Mouse (Mus musculus): ENCODE results near the gene Zfp444. TPM values are rescaled to one million over a fixed set of nuclear protein-coding genes. Genes with fewer than 3 reads are reported as not detected.
A peak's percentile ranks its signal among the peaks of the same experiment; 100 is the strongest.

The Zfp444 gene
- 71.2 and 71.5 TPM in 2 replicates for polyA plus RNA-seq (2014; fragmentation: Nextera tagmentation; extraction: Ambion mirVana)

DNA sequence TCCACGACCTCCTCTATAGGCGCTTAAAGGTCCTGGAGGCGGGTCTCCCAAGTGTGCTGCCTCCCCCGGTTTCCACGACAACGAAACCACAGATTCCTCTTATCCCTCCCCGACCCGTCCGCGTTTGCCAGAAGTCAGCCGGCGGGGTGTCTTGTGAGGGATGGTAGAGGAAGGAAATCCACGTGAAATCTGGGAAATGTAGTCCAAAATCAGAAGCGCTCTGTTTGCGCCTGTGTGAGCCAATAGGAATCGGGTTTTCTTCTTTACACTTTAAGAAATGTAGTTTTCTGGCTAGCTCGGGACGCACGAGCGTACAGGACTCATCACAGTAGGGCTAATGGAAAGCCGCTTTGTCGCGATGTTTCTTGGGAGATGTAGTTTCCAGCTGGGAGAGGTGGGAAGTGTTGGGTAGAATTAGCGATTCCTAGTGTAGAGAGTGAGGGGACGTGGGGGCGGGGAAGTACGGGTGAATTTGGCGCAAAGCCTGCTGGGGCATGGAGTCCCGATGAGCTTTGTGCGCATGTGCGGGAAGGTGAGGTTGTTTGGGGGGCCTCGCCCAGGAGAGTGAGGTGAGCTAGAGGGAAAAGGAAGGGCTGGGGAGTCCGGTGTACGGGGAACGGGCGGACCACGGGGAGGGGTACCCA is at the start of gene Zfp444:
Gene Zfp444 (plus strand): TSS at position 221 of the 644 bp plus-strand sequence.
- DNase-seq (ENCODE audit: low spot score) (peak; percentile 96), ATAC-seq (ENCODE audit: insufficient read depth, low FRiP score, low TSS enrichment) (peak; percentile 97)
- Histone ChIP-seq H3K27ac (ENCODE audit: low read depth, low read length) (peak within 1 kb of the TSS; percentile 69), H3K27me3 (ENCODE audit: control insufficient read depth, insufficient read depth, low read length) (no peaks in the 10 kb centered on the region), H3K9me3 (ENCODE audit: control insufficient read depth, low read length) (no peaks in the 10 kb centered on the region), H3K4me3 (ENCODE audit: low read depth, low read length) (peak within 1 kb of the TSS; percentile 72), H3K4me2 (ENCODE audit: low read depth) (peak within 1 kb of the TSS; percentile 80), H3K9ac (ENCODE audit: low read length) (peak within 1 kb of the TSS; percentile 71), H3K36me3 (ENCODE audit: control insufficient read depth, insufficient read depth, low read length) (no peaks in the 10 kb centered on the region; the same call in 1 of the 2 replicates), H3K4me1 (ENCODE audit: control insufficient read depth, insufficient read depth, low read length) (peaks cover 3% of the 10 kb centered on the region; the same call in 1 of the 2 replicates)
- WGBS, result under 1% methylated on average over 34 of the region's 37 CpGs

DNA sequence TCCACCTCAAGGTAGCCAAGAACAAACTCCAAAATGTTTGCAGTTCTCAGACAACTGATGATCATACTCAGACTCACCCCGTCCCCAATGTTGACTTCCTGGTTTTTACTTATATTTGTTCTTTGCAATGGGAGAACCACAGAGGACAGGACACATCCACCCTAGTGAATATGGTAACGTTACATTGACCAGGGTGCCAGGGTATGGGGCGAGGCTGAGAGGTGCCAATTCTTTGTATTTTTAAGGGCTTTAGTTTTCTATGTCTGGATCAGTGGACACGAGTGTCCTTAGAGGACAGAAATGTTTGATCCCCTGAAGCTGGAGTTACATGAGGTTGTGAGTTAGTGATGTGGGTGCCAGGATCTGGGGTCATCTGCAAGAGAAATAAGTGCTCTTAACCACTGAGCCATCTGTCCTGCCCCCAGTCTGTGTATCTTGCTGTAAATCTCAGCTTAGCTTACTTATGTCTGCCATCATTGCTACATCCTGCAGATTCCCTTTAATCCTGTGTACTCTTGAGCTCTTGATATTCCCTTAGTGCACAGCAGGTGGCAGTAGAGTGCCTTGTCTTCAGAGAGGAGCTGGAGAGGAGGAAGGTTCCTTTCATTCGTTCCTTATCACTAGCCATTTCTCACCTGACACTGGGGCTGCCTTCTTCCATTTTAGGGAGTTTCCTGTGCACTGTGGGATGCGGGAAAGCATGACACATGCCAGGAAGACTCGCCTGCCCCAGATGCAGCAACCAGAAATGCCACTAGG is 45.2 kb upstream of the Zfp444 start:
- no peaks in the 10 kb centered on the region for H3K27me3 ChIP-seq (ENCODE audit: control insufficient read depth, insufficient read depth, low read length)
- 38% methylated on average over 7 of the region's 7 CpGs for WGBS

DNA sequence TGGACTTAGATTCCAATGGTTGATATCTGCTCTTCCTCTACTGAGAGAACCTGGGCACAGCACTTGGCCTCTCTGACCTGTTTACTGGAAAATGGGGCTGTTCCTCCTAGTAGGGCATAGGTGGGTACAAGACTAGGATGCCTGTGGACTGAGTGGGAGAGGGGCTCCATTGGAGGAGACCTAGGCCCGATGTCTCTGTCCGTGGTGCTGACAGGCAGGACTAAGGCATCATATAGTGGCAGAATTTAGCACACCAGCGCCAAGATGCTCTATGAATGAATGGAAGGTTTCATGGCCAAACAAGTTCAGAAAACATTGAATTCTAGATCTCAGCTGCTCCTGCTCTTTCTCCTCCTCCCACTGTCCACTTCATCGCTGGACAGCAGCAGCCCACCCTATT is 41.7 kb upstream of the Zfp444 start:
- no peak for DNase-seq (ENCODE audit: low spot score)
- H3K4me2 ChIP-seq (ENCODE audit: low read depth), result no peak overlapping the region
- no peak overlapping the region for H3K9ac ChIP-seq (ENCODE audit: low read length)
- H3K4me3 ChIP-seq (ENCODE audit: low read depth, low read length), result no peak overlapping the region
- ATAC-seq (ENCODE audit: insufficient read depth, low FRiP score, low TSS enrichment), result no peak
- H3K9me3 ChIP-seq (ENCODE audit: control insufficient read depth, low read length), result no peaks in the 10 kb centered on the region
- peaks cover 16% of the 10 kb centered on the region for H3K36me3 ChIP-seq (ENCODE audit: control insufficient read depth, insufficient read depth, low read length)
- H3K27me3 ChIP-seq (ENCODE audit: control insufficient read depth, insufficient read depth, low read length), result no peaks in the 10 kb centered on the region
- no peaks in the 10 kb centered on the region for H3K4me1 ChIP-seq (ENCODE audit: control insufficient read depth, insufficient read depth, low read length)
- no peak overlapping the region for H3K27ac ChIP-seq (ENCODE audit: low read depth, low read length)
- WGBS, result 46% methylated on average over 4 of the region's 4 CpGs

More for the DNA sequence above, 45.2 kb upstream of the Zfp444 start:
- peak; percentile 39; the same call in 1 of the 2 replicates for ATAC-seq (ENCODE audit: insufficient read depth, low FRiP score, low TSS enrichment)
- H3K36me3 ChIP-seq (ENCODE audit: control insufficient read depth, insufficient read depth, low read length), result peaks cover 1% of the 10 kb centered on the region; the same call in 1 of the 2 replicates
- no peak overlapping the region for H3K4me3 ChIP-seq (ENCODE audit: low read depth, low read length)
- no peaks in the 10 kb centered on the region for H3K4me1 ChIP-seq (ENCODE audit: control insufficient read depth, insufficient read depth, low read length)
- peak; percentile 57 for DNase-seq (ENCODE audit: low spot score)
- H3K27ac ChIP-seq (ENCODE audit: low read depth, low read length), result no peak overlapping the region
- H3K9ac ChIP-seq (ENCODE audit: low read length), result no peak overlapping the region
- no peaks in the 10 kb centered on the region for H3K9me3 ChIP-seq (ENCODE audit: control insufficient read depth, low read length)
- H3K4me2 ChIP-seq (ENCODE audit: low read depth), result no peak overlapping the region

DNA sequence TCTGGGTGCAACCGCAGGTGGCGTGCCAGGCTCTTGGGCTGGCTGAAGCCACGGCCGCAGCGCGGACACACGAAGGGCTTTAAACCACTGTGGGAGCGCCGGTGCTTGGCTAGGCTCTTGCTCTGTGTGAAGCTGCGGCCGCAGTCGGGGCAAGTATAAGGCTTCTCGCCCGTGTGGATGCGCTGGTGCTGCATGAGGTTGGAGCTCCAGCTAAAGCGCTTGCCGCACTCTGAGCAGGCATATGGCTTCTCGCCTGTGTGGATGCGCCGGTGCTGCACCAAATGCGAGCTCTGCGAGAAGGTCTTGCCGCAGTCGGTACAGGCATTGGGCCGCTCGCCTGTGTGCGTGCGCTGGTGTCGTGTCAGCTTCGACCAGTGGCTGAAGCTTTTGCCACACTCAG is 39.4 kb upstream of the Zfp444 start:
- DNase-seq (ENCODE audit: low spot score) (no peak), ATAC-seq (ENCODE audit: insufficient read depth, low FRiP score, low TSS enrichment) (no peak)

DNA sequence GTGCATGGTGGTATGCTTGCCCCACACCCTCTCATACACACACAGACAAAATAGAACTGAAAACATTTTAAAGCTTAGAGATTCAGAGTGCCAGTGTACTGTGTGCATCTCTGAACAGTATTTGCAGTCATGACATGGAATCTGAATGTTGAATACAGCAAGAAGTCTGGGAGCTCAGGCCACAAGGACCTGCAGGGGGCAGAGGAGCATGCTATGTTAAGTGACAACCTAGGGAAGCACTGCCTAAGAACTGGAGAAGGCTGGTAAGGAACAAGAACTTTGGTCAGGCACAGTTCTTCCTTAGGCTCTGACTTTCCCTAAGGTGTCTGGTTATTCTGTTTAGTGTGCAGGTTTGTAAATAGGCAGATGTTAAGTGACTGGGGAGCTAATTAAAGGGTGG is 35.5 kb upstream of the Zfp444 start:
- ATAC-seq (ENCODE audit: insufficient read depth, low FRiP score, low TSS enrichment) (no peak), DNase-seq (ENCODE audit: low spot score) (no peak)
- no peaks in the 10 kb centered on the region for H3K9me3 ChIP-seq (ENCODE audit: control insufficient read depth, low read length)
- no peak overlapping the region for H3K9ac ChIP-seq (ENCODE audit: low read length)
- H3K27ac ChIP-seq (ENCODE audit: low read depth, low read length), result no peak overlapping the region
- H3K4me2 ChIP-seq (ENCODE audit: low read depth), result no peak overlapping the region
- H3K4me3 ChIP-seq (ENCODE audit: low read depth, low read length), result no peak overlapping the region
- peaks cover 16% of the 10 kb centered on the region for H3K36me3 ChIP-seq (ENCODE audit: control insufficient read depth, insufficient read depth, low read length)
- H3K4me1 ChIP-seq (ENCODE audit: control insufficient read depth, insufficient read depth, low read length), result no peaks in the 10 kb centered on the region
- no peaks in the 10 kb centered on the region for H3K27me3 ChIP-seq (ENCODE audit: control insufficient read depth, insufficient read depth, low read length)

More for the DNA sequence above, 39.4 kb upstream of the Zfp444 start:
- no peak overlapping the region for H3K4me3 ChIP-seq (ENCODE audit: low read depth, low read length)
- whole genome bisulfite sequencing, result 79% methylated on average over 30 of the region's 30 CpGs
- H3K36me3 ChIP-seq (ENCODE audit: control insufficient read depth, insufficient read depth, low read length), result peaks cover 16% of the 10 kb centered on the region
- H3K9me3 ChIP-seq (ENCODE audit: control insufficient read depth, low read length), result no peaks in the 10 kb centered on the region
- no peaks in the 10 kb centered on the region for H3K27me3 ChIP-seq (ENCODE audit: control insufficient read depth, insufficient read depth, low read length)
- H3K4me1 ChIP-seq (ENCODE audit: control insufficient read depth, insufficient read depth, low read length), result no peaks in the 10 kb centered on the region
- no peak overlapping the region for H3K9ac ChIP-seq (ENCODE audit: low read length)
- no peak overlapping the region for H3K4me2 ChIP-seq (ENCODE audit: low read depth)
- no peak overlapping the region for H3K27ac ChIP-seq (ENCODE audit: low read depth, low read length)

DNA sequence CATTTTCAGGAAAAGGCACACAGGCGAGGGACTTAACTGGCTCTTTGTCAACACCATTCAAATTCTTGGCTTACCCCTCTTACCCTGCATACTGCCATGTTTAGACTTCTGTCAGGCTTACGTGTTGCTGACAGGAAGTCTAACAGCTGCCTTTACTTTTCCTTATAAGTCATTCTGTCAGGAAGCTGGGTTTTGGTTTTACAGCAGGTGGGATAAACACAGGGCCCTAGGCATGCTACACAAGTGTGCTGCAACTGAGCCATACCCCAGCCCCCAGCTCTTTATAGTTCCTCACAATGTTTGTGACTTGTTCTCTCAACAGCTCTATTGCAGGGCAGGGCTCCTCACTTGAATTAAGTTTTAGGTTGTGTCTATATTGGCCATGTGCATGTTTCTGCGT is 32.7 kb upstream of the Zfp444 start:
- no peaks in the 10 kb centered on the region for H3K27me3 ChIP-seq (ENCODE audit: control insufficient read depth, insufficient read depth, low read length)
- H3K4me1 ChIP-seq (ENCODE audit: control insufficient read depth, insufficient read depth, low read length), result no peaks in the 10 kb centered on the region
- H3K36me3 ChIP-seq (ENCODE audit: control insufficient read depth, insufficient read depth, low read length), result no peaks in the 10 kb centered on the region; the same call in 1 of the 2 replicates
- no peak overlapping the region for H3K4me2 ChIP-seq (ENCODE audit: low read depth)
- WGBS, result 88% methylated on average over 3 of the region's 3 CpGs
- no peak overlapping the region for H3K27ac ChIP-seq (ENCODE audit: low read depth, low read length)
- no peak overlapping the region for H3K9ac ChIP-seq (ENCODE audit: low read length)
- DNase-seq (ENCODE audit: low spot score) (no peak), ATAC-seq (ENCODE audit: insufficient read depth, low FRiP score, low TSS enrichment) (no peak)
- H3K4me3 ChIP-seq (ENCODE audit: low read depth, low read length), result no peak overlapping the region
- no peaks in the 10 kb centered on the region for H3K9me3 ChIP-seq (ENCODE audit: control insufficient read depth, low read length)

DNA sequence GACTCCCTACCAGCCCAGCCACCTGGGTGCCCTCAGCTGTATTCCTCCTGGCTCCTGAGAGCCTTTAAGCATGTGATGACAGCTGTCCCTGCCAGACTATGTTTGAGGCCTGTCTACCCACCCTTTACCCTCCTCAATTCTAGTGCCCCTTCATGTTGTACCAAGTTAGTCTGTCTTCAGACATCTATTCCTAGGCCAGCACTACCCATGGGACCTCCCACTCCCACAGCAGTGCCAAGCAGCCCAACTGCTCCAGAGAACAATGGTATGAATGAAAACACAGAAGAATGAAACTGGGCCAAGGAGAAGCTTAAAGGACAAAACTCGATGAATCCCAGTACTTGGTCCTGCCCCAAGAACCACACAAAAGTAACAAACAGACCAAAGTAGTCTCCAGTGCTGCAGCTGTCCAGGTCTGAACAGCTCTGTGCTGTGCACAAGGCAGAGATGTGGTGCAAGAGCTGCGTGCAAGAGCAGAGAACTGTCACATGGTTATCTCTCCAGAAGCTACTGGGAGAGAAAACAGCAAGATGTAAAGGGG is 28.0 kb upstream of the Zfp444 start:
- H3K27ac ChIP-seq (ENCODE audit: low read depth, low read length), result no peak overlapping the region
- no peaks in the 10 kb centered on the region for H3K9me3 ChIP-seq (ENCODE audit: control insufficient read depth, low read length)
- WGBS, result 86% methylated on average over 2 of the region's 2 CpGs
- H3K4me1 ChIP-seq (ENCODE audit: control insufficient read depth, insufficient read depth, low read length), result no peaks in the 10 kb centered on the region
- H3K36me3 ChIP-seq (ENCODE audit: control insufficient read depth, insufficient read depth, low read length), result no peaks in the 10 kb centered on the region
- H3K27me3 ChIP-seq (ENCODE audit: control insufficient read depth, insufficient read depth, low read length), result no peaks in the 10 kb centered on the region
- ATAC-seq (ENCODE audit: insufficient read depth, low FRiP score, low TSS enrichment), result no peak
- no peak overlapping the region for H3K9ac ChIP-seq (ENCODE audit: low read length)
- H3K4me2 ChIP-seq (ENCODE audit: low read depth), result no peak overlapping the region
- H3K4me3 ChIP-seq (ENCODE audit: low read depth, low read length), result no peak overlapping the region
- DNase-seq (ENCODE audit: low spot score), result no peak

DNA sequence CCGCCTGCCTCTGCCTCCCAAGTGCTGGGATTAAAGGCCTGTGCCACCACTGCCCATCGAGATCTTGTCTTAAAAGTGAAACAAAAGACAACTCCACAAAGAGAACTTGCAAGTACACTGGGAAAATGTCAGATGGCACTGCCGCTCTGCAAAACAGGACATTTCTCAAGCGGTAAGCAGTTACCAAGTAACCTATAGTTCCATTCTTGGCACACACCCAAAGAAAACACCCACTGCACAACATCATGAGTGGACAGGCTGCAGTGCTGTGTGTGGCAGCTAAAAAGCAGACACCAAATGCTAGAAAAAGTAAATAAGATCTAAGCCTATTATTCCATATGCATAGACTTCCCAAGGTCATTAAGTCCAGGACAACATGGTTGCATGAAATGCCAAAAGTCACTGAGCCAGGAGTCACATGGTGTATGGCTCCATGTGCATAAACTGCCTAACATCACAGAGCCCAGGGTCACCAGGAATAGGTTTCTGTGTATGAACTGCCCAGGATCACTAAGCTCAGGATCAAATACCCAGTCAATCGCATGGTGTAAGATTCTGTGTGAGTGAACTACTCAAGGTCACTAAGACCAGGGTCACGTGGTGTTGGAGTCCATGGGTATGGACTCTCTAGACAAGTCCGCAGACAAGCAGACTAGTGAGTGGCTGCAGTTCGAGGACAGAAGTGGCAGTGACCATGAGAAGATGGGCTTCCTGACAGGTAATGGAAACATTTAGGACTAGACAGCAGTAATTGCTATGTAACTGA is 26.4 kb upstream of the Zfp444 start:
- no peak overlapping the region for H3K9ac ChIP-seq (ENCODE audit: low read length)
- WGBS, result 92% methylated on average over 8 of the region's 8 CpGs
- H3K36me3 ChIP-seq (ENCODE audit: control insufficient read depth, insufficient read depth, low read length), result no peaks in the 10 kb centered on the region
- H3K4me2 ChIP-seq (ENCODE audit: low read depth), result no peak overlapping the region
- no peak for ATAC-seq (ENCODE audit: insufficient read depth, low FRiP score, low TSS enrichment)
- no peak for DNase-seq (ENCODE audit: low spot score)
- no peaks in the 10 kb centered on the region for H3K9me3 ChIP-seq (ENCODE audit: control insufficient read depth, low read length)
- no peak overlapping the region for H3K4me3 ChIP-seq (ENCODE audit: low read depth, low read length)
- no peaks in the 10 kb centered on the region for H3K4me1 ChIP-seq (ENCODE audit: control insufficient read depth, insufficient read depth, low read length)
- no peaks in the 10 kb centered on the region for H3K27me3 ChIP-seq (ENCODE audit: control insufficient read depth, insufficient read depth, low read length)
- no peak overlapping the region for H3K27ac ChIP-seq (ENCODE audit: low read depth, low read length)
